Mouse (Mus musculus): ENCODE data around the gene Shroom2. TPM values are rescaled to one million over a fixed set of nuclear protein-coding genes. Genes with fewer than 3 reads are reported as not detected.

The Shroom2 gene
- polyA plus RNA-seq, 2 experiments: 0.97 to 1.1 TPM

DNA sequence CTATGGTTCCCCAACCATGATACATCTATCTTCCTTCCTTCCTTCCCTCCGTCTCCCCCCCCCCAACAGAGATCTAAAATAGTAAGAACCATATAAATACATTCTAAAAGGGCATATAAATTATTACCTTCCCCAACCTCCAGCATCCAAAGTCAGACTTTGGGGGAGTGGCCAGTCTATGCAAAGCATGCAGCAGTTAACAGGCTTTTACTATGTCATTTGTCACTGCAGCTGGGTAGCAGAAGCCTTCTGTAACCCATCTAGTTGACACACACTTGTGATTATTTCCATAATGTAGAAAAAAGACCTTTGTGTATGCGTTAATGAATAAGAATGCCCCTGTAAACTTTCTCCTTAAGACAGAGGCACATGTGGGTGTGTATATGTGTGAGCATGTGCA, 126.6 kb downstream of the Shroom2 start:
- ATAC-seq (ENCODE audit: insufficient read depth) (no peak), DNase-seq (ENCODE audit: low read depth in 3 of 3, low spot score in 3 of 3) (no peak)
- H3K4me3 ChIP-seq (ENCODE audit: insufficient read depth in 1 of 2, low read depth in 2 of 2, low read length in 2 of 2): no peak overlapping the region
- 55% methylated on average over 2 of the region's 2 CpGs for WGBS (ENCODE audit: insufficient replicate concordance)
- no peak for TF ChIP-seq CTCF (IDR thresholded peaks at IDR 0.05; ENCODE audit: low read depth)
- no peak for TF ChIP-seq EP300 (IDR thresholded peaks at IDR 0.05; ENCODE audit: low read depth)
- no peak overlapping the region for H3K9ac ChIP-seq (replicated peaks)
- no peaks in the 10 kb centered on the region for H3K4me1 ChIP-seq (replicated peaks; ENCODE audit: control insufficient read depth in 2 of 2, insufficient read depth in 2 of 2, low read length in 1 of 2)
- H3K4me2 ChIP-seq (ENCODE audit: low read depth): no peak overlapping the region
- no peak overlapping the region for H3K27ac ChIP-seq
- H3K9me3 ChIP-seq (ENCODE audit: control insufficient read depth, low read length): no peaks in the 10 kb centered on the region
- H3K27me3 ChIP-seq (ENCODE audit: control insufficient read depth, insufficient read depth, low read length): no peaks in the 10 kb centered on the region
- H3K36me3 ChIP-seq (replicated peaks; ENCODE audit: control insufficient read depth, insufficient read depth, low read depth): no peaks in the 10 kb centered on the region

DNA sequence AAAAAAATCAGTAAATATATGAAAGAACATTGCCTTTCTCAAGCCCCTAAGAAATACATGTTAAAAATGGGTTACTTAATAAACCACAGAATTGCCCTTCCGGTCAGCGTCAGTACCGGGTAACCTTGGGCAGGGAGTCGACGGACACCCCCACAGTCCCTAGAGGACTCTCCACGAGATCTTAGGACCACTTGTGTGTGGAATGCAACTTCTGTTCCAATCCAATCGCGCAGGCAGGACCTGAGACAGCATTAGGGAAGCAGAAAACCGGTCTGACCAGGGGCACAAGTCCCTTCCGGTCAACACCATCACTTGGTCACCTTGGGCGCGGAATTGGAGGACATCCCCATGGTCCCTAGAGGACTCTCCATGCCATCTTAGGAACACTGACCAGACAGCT, 133.9 kb downstream of the Shroom2 start:
- Histone ChIP-seq H3K27me3 (ENCODE audit: control insufficient read depth, insufficient read depth, low read length) (no peaks in the 10 kb centered on the region), H3K4me2 (ENCODE audit: low read depth) (no peak overlapping the region), H3K27ac (no peak overlapping the region), H3K9me3 (ENCODE audit: control insufficient read depth, low read length) (no peaks in the 10 kb centered on the region), H3K36me3 (replicated peaks; ENCODE audit: control insufficient read depth, insufficient read depth, low read depth) (no peaks in the 10 kb centered on the region), H3K4me1 (replicated peaks; ENCODE audit: control insufficient read depth in 2 of 2, insufficient read depth in 2 of 2, low read length in 1 of 2) (no peaks in the 10 kb centered on the region), H3K4me3 (ENCODE audit: insufficient read depth in 1 of 2, low read depth in 2 of 2, low read length in 2 of 2) (no peak overlapping the region), H3K9ac (replicated peaks) (no peak overlapping the region)
- 73% methylated on average over 12 of the region's 12 CpGs for WGBS (ENCODE audit: insufficient replicate concordance)
- no peak for DNase-seq (ENCODE audit: low read depth in 3 of 3, low spot score in 3 of 3)
- no peak for TF ChIP-seq EP300 (IDR thresholded peaks at IDR 0.05; ENCODE audit: low read depth)
- no peak for TF ChIP-seq CTCF (IDR thresholded peaks at IDR 0.05; ENCODE audit: low read depth)
- ATAC-seq (ENCODE audit: insufficient read depth): no peak

DNA sequence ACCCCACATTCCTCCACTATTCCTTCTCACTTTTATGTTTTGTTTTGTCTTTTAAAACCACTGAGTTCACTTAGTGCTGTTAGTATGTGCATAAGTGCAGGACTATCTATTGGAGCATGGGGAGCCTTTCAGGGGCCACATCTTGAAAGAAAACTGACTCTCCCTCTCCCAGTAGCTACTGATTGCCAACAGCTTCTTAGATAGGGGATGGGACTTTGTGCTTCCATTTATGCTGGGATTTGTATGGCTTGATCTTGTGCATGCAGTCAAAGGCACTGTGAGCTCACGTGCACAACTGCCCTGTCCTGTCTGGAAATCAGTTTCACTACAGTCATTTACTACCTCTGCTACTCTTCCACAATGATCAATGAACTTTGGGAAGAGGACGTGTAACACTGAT, 147.9 kb downstream of the Shroom2 start:
- Histone ChIP-seq H3K9ac (replicated peaks) (no peak overlapping the region), H3K9me3 (ENCODE audit: control insufficient read depth, low read length) (no peaks in the 10 kb centered on the region), H3K4me3 (ENCODE audit: insufficient read depth in 1 of 2, low read depth in 2 of 2, low read length in 2 of 2) (no peak overlapping the region), H3K36me3 (replicated peaks; ENCODE audit: control insufficient read depth, insufficient read depth, low read depth) (no peaks in the 10 kb centered on the region), H3K27ac (no peak overlapping the region), H3K4me1 (replicated peaks; ENCODE audit: control insufficient read depth in 2 of 2, insufficient read depth in 2 of 2, low read length in 1 of 2) (no peaks in the 10 kb centered on the region), H3K4me2 (ENCODE audit: low read depth) (no peak overlapping the region), H3K27me3 (ENCODE audit: control insufficient read depth, insufficient read depth, low read length) (no peaks in the 10 kb centered on the region)
- ATAC-seq (ENCODE audit: insufficient read depth): no peak
- 54% methylated on average over 2 of the region's 2 CpGs for WGBS (ENCODE audit: insufficient replicate concordance)
- no peak for DNase-seq (ENCODE audit: low read depth in 3 of 3, low spot score in 3 of 3)
- TF ChIP-seq CTCF (IDR thresholded peaks at IDR 0.05; ENCODE audit: low read depth): no peak
- no peak for TF ChIP-seq EP300 (IDR thresholded peaks at IDR 0.05; ENCODE audit: low read depth)

DNA sequence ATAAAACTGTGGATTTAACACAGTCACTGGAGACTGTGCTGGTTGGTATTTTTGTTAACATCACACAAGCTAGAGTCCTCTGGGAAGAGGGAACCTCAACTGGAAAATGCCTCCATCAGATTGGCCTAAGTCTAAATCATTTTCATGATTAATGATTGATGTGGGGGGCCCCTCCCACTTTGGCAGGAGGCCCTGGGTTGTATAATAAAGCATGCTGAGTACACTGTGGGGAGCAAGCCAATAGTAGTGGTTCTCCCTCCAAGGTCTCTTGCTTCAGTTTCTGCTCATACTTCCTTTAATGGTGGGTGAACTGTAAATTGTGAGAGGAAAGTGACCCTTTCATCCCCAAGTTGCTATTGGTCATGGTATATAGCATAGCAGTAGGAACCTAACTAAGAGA, 148.3 kb downstream of the Shroom2 start:
- no peak for ATAC-seq (ENCODE audit: insufficient read depth)

DNA sequence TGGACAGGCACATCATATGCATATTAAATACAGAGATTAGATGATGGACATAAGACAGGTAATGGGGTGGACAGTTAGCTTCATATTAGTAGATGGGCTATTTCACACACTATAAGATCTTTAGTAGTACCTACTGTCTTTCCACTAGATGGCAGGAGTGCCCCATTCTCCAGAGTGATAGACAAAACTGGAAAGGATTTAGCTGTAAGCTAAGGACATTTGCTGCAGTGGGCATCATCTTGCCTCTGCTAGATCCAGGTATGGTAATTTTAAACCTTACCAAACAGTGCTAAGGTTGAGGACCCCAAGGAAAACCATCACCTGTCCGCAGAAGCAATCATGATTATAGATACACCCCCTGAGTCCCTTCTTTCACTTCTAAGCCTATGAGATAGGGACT, 150.8 kb downstream of the Shroom2 start:
- H3K4me3 ChIP-seq (ENCODE audit: insufficient read depth in 1 of 2, low read depth in 2 of 2, low read length in 2 of 2): no peak overlapping the region
- TF ChIP-seq CTCF (IDR thresholded peaks at IDR 0.05; ENCODE audit: low read depth) (peak; percentile 11; the same call in 1 of the 2 replicates), EP300 (IDR thresholded peaks at IDR 0.05; ENCODE audit: low read depth) (no peak)
- H3K4me1 ChIP-seq (replicated peaks; ENCODE audit: control insufficient read depth in 2 of 2, insufficient read depth in 2 of 2, low read length in 1 of 2): no peaks in the 10 kb centered on the region
- WGBS (ENCODE audit: insufficient replicate concordance): 65% methylated on average over 1 of the region's 1 CpGs
- H3K9ac ChIP-seq (replicated peaks): no peak overlapping the region
- ATAC-seq (ENCODE audit: insufficient read depth) (no peak), DNase-seq (ENCODE audit: low read depth in 3 of 3, low spot score in 3 of 3) (no peak)
- no peak overlapping the region for H3K4me2 ChIP-seq (ENCODE audit: low read depth)
- H3K9me3 ChIP-seq (ENCODE audit: control insufficient read depth, low read length): no peaks in the 10 kb centered on the region
- no peaks in the 10 kb centered on the region for H3K27me3 ChIP-seq (ENCODE audit: control insufficient read depth, insufficient read depth, low read length)
- H3K36me3 ChIP-seq (replicated peaks; ENCODE audit: control insufficient read depth, insufficient read depth, low read depth): no peaks in the 10 kb centered on the region
- H3K27ac ChIP-seq: no peak overlapping the region

More for the DNA sequence above, 148.3 kb downstream of the Shroom2 start:
- H3K4me3 ChIP-seq (ENCODE audit: insufficient read depth in 1 of 2, low read depth in 2 of 2, low read length in 2 of 2): no peak overlapping the region
- H3K9me3 ChIP-seq (ENCODE audit: control insufficient read depth, low read length): no peaks in the 10 kb centered on the region
- H3K4me2 ChIP-seq (ENCODE audit: low read depth): no peak overlapping the region
- no peak overlapping the region for H3K9ac ChIP-seq (replicated peaks)
- no peaks in the 10 kb centered on the region for H3K36me3 ChIP-seq (replicated peaks; ENCODE audit: control insufficient read depth, insufficient read depth, low read depth)
- no peak overlapping the region for H3K27ac ChIP-seq
- no peak for DNase-seq (ENCODE audit: low read depth in 3 of 3, low spot score in 3 of 3)
- no peak for TF ChIP-seq EP300 (IDR thresholded peaks at IDR 0.05; ENCODE audit: low read depth)
- H3K4me1 ChIP-seq (replicated peaks; ENCODE audit: control insufficient read depth in 2 of 2, insufficient read depth in 2 of 2, low read length in 1 of 2): no peaks in the 10 kb centered on the region
- H3K27me3 ChIP-seq (ENCODE audit: control insufficient read depth, insufficient read depth, low read length): no peaks in the 10 kb centered on the region

DNA sequence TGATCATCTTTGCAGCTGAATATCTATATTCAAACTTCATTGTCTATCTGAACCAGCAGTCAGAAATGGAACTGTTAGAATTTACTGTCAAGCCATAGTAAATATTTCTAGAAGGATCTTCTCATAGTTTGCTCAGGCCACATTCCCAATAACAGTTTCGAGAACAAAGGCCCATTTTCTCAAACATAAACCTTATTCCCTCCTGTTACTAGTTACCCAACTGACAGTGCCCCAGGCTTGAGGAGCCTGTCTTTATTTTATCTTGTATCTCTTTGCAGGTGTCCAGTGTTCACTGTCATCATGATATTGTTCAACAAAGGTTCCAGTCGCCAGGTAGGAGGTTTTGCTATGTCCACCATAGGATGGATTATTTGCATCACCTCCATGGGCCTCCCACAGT, 206.2 kb downstream of the Shroom2 start, which contains the start of gene Cldn34a:
TSS of gene Cldn34a (plus strand) at position 301 of the 400 bp plus-strand sequence.
- no peaks in the 10 kb centered on the region for H3K4me1 ChIP-seq (replicated peaks; ENCODE audit: control insufficient read depth in 2 of 2, insufficient read depth in 2 of 2, low read length in 1 of 2)
- H3K36me3 ChIP-seq (replicated peaks; ENCODE audit: control insufficient read depth, insufficient read depth, low read depth): no peaks in the 10 kb centered on the region
- no peak within 1 kb of the TSS for H3K27ac ChIP-seq
- no peaks in the 10 kb centered on the region for H3K27me3 ChIP-seq (ENCODE audit: control insufficient read depth, insufficient read depth, low read length)
- H3K9me3 ChIP-seq (ENCODE audit: control insufficient read depth, low read length): no peaks in the 10 kb centered on the region
- no peak within 1 kb of the TSS for H3K4me2 ChIP-seq (ENCODE audit: low read depth)
- no peak for TF ChIP-seq CTCF (IDR thresholded peaks at IDR 0.05; ENCODE audit: low read depth)
- TF ChIP-seq EP300 (IDR thresholded peaks at IDR 0.05; ENCODE audit: low read depth): no peak
- no peak within 1 kb of the TSS for H3K9ac ChIP-seq (replicated peaks)
- DNase-seq (ENCODE audit: low read depth in 3 of 3, low spot score in 3 of 3) (no peak), ATAC-seq (ENCODE audit: insufficient read depth) (no peak)
- WGBS (ENCODE audit: insufficient replicate concordance): 53% methylated on average over 2 of the region's 2 CpGs
- no peak within 1 kb of the TSS for H3K4me3 ChIP-seq (ENCODE audit: insufficient read depth in 1 of 2, low read depth in 2 of 2, low read length in 2 of 2)

Other genes starting within 250 kb of the Shroom2 start
- gene Cldn34a, start 206.1 kb downstream of the Shroom2 start, polyA plus RNA-seq (2012; rRNA removed): not detected in 2 replicates
- gene Cldn34a, start 206.1 kb downstream of the Shroom2 start, polyA plus RNA-seq (2014; fragmentation: Nextera tagmentation; extraction: Ambion mirVana): not detected in 2 replicates
- gene Gpr143, start 12.5 kb upstream of the Shroom2 start, polyA plus RNA-seq (2012; rRNA removed): 0.02 and 0.05 TPM in 2 replicates
- gene Gpr143, start 12.5 kb upstream of the Shroom2 start, polyA plus RNA-seq (2014; fragmentation: Nextera tagmentation; extraction: Ambion mirVana): not detected in 2 replicates
- gene Usp51, start 237.0 kb upstream of the Shroom2 start, polyA plus RNA-seq (2012; rRNA removed): 0.12 and 0.17 TPM in 2 replicates
- gene Usp51, start 237.0 kb upstream of the Shroom2 start, polyA plus RNA-seq (2014; fragmentation: Nextera tagmentation; extraction: Ambion mirVana): 0.14 and 0.46 TPM in 2 replicates

All from liver, embryonic 14.5 days (tissue).